Mouse (Mus musculus) small intestine, adult 2 months (tissue): ENCODE results near the gene Rad51b. TPM values are rescaled to one million over a fixed set of nuclear protein-coding genes. Genes with fewer than 3 reads are reported as not detected.

Source experiments
- H3K27ac ChIP-seq: fragments of 200-500 bp; 2 replicates; pipeline ENCODE4 v1.5.1; 2012; ENCODE audit warnings: low read depth, low read length, control low read depth, inconsistent platforms; ENCODE audit not compliant: insufficient read depth
- H3K27me3 ChIP-seq: fragments of 200-500 bp; 2 replicates; pipeline ENCODE4 v1.6.1; 2012; ENCODE audit warnings: mild to moderate bottlenecking, moderate library complexity, low read length, inconsistent platforms; ENCODE audit not compliant: control insufficient read depth, insufficient read depth
- H3K36me3 ChIP-seq: fragments of 200-500 bp; 2 replicates; pipeline ENCODE4 v1.6.1; 2012; ENCODE audit warnings: mild to moderate bottlenecking, low read length, control low read depth, inconsistent platforms; ENCODE audit not compliant: control insufficient read depth, insufficient read depth
- H3K4me1 ChIP-seq: fragments of 200-500 bp; 2 replicates; pipeline ENCODE4 v1.6.1; 2012; ENCODE audit warnings: low read length, inconsistent platforms, mixed read lengths; ENCODE audit not compliant: control insufficient read depth, insufficient read depth, insufficient read length
- H3K4me3 ChIP-seq: fragments of 200-500 bp; 2 replicates; pipeline ENCODE4 v1.5.1; 2012; ENCODE audit warnings: low read depth, mild to moderate bottlenecking, control low read depth, inconsistent platforms, low read length, moderate library complexity
- CTCF ChIP-seq: fragments of 200-500 bp; IDR thresholded peaks from 2 replicates; pipeline ENCODE4 v1.5.1; 2012; ENCODE audit warnings: low read depth, mild to moderate bottlenecking, control low read depth, inconsistent platforms, low read length, moderate library complexity, mixed read lengths; ENCODE audit not compliant: insufficient replicate concordance, insufficient read length; ENCODE audit errors: extremely low read depth
- POLR2A ChIP-seq: fragments of 200-500 bp; IDR thresholded peaks from 2 replicates; pipeline ENCODE4 v1.6.1; 2012; ENCODE audit warnings: low read depth, mild to moderate bottlenecking, control low read depth, inconsistent platforms, low read length, moderate library complexity
- WGBS: fragments of 180-500 bp; shearing (Covaris S2); methylation state at CpG from one replicate; pipeline ENCODE4 v1.1.7; 2018; 5-methylcytosine and 5-hydroxymethylcytosine counted together
- polyA plus RNA-seq: library from polyadenylated mRNA; depleted of rRNA; stranded (reverse); fragments of >200 nt; gene quantifications from 2 replicates; pipeline ENCODE4 v1.2.3, GENCODE M21; 2012

The Rad51b gene
- polyA plus RNA-seq, 1 experiment: 0.46 TPM

GRCm38 (mm10) chr12:79713286-79713685, 416.2 kb downstream of the Rad51b start:
- H3K4me1 ChIP-seq: 0 out of 2 replicates have a peak, but pooled peaks cover 2% of the 10 kb centered on the region
- H3K36me3 ChIP-seq: no peaks in the 10 kb centered on the region
- no peak overlapping the region for H3K27ac ChIP-seq
- TF ChIP-seq POLR2A (no peak), CTCF (no peak)
- no peak overlapping the region for H3K4me3 ChIP-seq
- H3K27me3 ChIP-seq: no peaks in the 10 kb centered on the region

DNA sequence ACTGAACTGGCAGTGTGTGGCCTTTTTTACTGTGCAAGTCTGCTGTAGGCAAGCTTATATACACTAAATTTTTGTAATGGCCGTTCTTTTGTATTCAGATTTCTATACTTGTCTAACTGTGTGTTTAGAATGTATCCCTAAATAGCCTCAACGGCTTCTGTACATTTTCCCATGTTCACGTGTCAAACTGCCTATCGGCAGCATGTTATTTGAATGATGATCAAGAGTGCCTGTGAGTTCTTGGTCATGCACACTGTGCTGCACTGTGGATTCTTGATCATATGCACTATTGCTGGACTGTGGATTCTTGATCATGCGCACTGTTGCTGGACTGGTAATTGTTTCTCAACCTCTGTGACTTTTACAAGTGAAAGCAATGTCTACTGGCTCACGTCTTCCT, 417.4 kb downstream of the Rad51b start:
- Histone ChIP-seq H3K36me3 (no peaks in the 10 kb centered on the region), H3K4me3 (no peak overlapping the region), H3K27me3 (no peaks in the 10 kb centered on the region), H3K4me1 (no peaks in the 10 kb centered on the region), H3K27ac (no peak overlapping the region)
- WGBS: 89% methylated on average over 6 of the region's 6 CpGs
- no peak for TF ChIP-seq POLR2A
- TF ChIP-seq CTCF: no peak

GRCm38 (mm10) chr12:79715506-79716345, 418.6 kb downstream of the Rad51b start:
- Histone ChIP-seq H3K4me1 (no peaks in the 10 kb centered on the region), H3K27ac (no peak overlapping the region), H3K36me3 (no peaks in the 10 kb centered on the region), H3K4me3 (no peak overlapping the region), H3K27me3 (no peaks in the 10 kb centered on the region)
- TF ChIP-seq CTCF: no peak
- no peak for TF ChIP-seq POLR2A
- WGBS: 75% methylated on average over 12 of the region's 12 CpGs

DNA sequence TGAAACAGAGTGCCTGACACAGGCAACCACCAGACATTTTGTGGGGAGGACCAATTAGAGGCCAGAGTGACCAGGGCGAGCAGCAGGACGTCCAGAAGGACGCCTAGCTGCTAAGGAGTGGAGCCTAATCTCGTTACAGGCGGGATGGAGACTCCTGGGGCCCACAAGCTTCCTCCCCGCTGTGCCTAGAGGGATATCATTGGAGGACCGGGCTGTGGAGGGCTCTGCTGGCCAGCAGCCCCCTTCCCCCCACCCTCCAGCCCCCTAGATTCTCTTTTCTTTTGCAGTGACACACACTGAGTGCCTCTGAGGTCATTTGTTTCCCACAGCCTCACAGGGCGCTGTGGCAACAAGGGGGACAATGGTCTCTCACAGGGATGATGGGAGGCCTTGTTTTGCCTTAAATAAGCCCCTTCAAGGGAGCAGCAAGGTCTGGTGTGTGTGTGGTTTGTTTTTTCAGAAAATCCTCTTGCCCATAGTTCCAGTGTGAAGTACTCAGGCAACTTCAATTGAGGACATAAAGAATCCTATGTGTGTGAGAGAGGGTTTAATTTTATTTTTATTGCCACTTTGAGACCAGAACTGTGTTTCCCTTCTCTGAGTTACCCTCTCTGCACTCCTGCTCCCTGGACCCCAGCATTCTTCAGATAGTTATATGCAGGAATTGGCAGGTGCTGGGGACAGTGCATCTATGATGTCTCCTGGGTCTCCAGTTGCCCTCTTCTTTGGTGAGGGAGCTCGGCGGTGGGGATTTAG, 422.2 kb downstream of the Rad51b start:
- no peak overlapping the region for H3K4me3 ChIP-seq
- TF ChIP-seq POLR2A (no peak), CTCF (no peak)
- H3K4me1 ChIP-seq: no peaks in the 10 kb centered on the region
- 92% methylated on average over 10 of the region's 10 CpGs for WGBS
- no peaks in the 10 kb centered on the region for H3K36me3 ChIP-seq
- no peak overlapping the region for H3K27ac ChIP-seq
- no peaks in the 10 kb centered on the region for H3K27me3 ChIP-seq

DNA sequence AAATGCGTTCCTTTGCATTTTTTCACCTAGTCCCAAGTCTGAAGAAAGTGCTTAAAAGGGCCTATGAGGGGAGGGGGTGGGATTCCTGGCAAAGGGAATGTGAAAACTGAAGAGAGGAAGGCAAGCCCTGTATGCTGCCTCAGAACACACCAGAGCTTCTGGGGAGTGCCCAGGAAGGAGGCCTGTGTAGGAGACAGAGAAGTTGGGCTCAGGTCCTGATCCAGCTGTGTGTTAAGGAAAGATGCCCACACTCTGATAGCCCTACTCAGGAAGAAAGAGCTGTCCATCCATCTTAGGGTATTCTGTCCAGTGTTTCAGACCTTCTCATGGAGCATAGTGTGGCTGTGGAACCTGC, 422.7 kb downstream of the Rad51b start:
- WGBS: 97% methylated on average over 1 of the region's 1 CpGs

GRCm38 (mm10) chr12:79724875-79725274, 427.8 kb downstream of the Rad51b start:
- H3K4me1 ChIP-seq: no peaks in the 10 kb centered on the region
- no peak for TF ChIP-seq POLR2A
- no peak for TF ChIP-seq CTCF
- H3K4me3 ChIP-seq: no peak overlapping the region
- no peak overlapping the region for H3K27ac ChIP-seq
- H3K36me3 ChIP-seq: no peaks in the 10 kb centered on the region
- H3K27me3 ChIP-seq: no peaks in the 10 kb centered on the region

More for the DNA sequence above, 422.7 kb downstream of the Rad51b start:
- H3K27me3 ChIP-seq: no peaks in the 10 kb centered on the region
- no peaks in the 10 kb centered on the region for H3K4me1 ChIP-seq
- no peak overlapping the region for H3K27ac ChIP-seq
- H3K36me3 ChIP-seq: no peaks in the 10 kb centered on the region
- TF ChIP-seq CTCF (no peak), POLR2A (no peak)
- H3K4me3 ChIP-seq: no peak overlapping the region

- no peak overlapping the region for H3K4me3 ChIP-seq
- H3K27me3 ChIP-seq: no peaks in the 10 kb centered on the region
- TF ChIP-seq CTCF (no peak), POLR2A (no peak)
- H3K36me3 ChIP-seq: no peaks in the 10 kb centered on the region
- no peaks in the 10 kb centered on the region for H3K4me1 ChIP-seq
- H3K27ac ChIP-seq: no peak overlapping the region
Observed at GRCm38 (mm10) chr12:79725711-79726110, 428.6 kb downstream of the Rad51b start.
